Mouse (Mus musculus) stomach, postnatal 0 days (tissue): ENCODE data around the gene Fancm. TPM values are rescaled to one million over a fixed set of nuclear protein-coding genes. Genes with fewer than 3 reads are reported as not detected.
"Not testable (repeated sequence)": the region's sequence is repeated elsewhere in the genome, so short reads cannot be mapped to it uniquely, and the experiment has no call there.

Source experiments
- ATAC-seq: fragments of 200-750 bp; cut with Nextera tagmentation; 2 replicates; pipeline ENCODE4 v1.8.0; 2017; ENCODE audit not compliant: low FRiP score, low TSS enrichment
- DNase-seq: peaks from one replicate; pipeline ENCODE4 v3.0.0-alpha.2; 2016; ENCODE audit warnings: low spot score
- H3K27ac ChIP-seq: fragments of 300-500 bp; sonication (generic); replicated peaks from 2 replicates; pipeline ENCODE4 v1.5.1; 2014; ENCODE audit warnings: mild to moderate bottlenecking, control low read depth
- H3K27me3 ChIP-seq: fragments of 300-500 bp; sonication (generic); 2 replicates; pipeline ENCODE4 v1.6.1; 2014; ENCODE audit warnings: low read length; ENCODE audit not compliant: control insufficient read depth, insufficient read depth
- H3K36me3 ChIP-seq: fragments of 300-500 bp; sonication (generic); 2 replicates; pipeline ENCODE4 v1.6.1; 2014; ENCODE audit warnings: low read length, mixed read lengths; ENCODE audit not compliant: control insufficient read depth, insufficient read depth
- H3K4me1 ChIP-seq: fragments of 300-500 bp; sonication (generic); replicated peaks from 2 replicates; pipeline ENCODE4 v1.6.1; 2014; ENCODE audit warnings: antibody characterized with exemption; ENCODE audit not compliant: control insufficient read depth, insufficient read depth
- H3K4me2 ChIP-seq: fragments of 300-500 bp; sonication (generic); replicated peaks from 2 replicates; pipeline ENCODE4 v1.6.1; 2014; ENCODE audit warnings: low read depth, mild to moderate bottlenecking, control low read depth, moderate library complexity
- H3K4me3 ChIP-seq: fragments of 300-500 bp; sonication (generic); 2 replicates; pipeline ENCODE4 v1.5.1; 2014; ENCODE audit warnings: low read depth, low read length, control low read depth
- H3K9ac ChIP-seq: fragments of 300-500 bp; sonication (generic); 2 replicates; pipeline ENCODE4 v1.6.1; 2014; ENCODE audit warnings: mild to moderate bottlenecking, low read length, control low read depth, mixed read lengths
- H3K9me3 ChIP-seq: fragments of 300-500 bp; sonication (generic); 2 replicates; pipeline ENCODE4 v1.6.1; 2016; ENCODE audit warnings: low read length; ENCODE audit not compliant: control insufficient read depth
- CTCF ChIP-seq: IDR thresholded peaks from 2 replicates; pipeline ENCODE4 v1.5.1; 2016; ENCODE audit warnings: antibody characterized with exemption, low read depth, mild to moderate bottlenecking, moderate library complexity
- EP300 ChIP-seq: optimal IDR thresholded peaks from 2 replicates; pipeline ENCODE3; 2016; ENCODE audit warnings: antibody characterized with exemption
- WGBS: fragments of 180-500 bp; shearing (Covaris S2); extraction: QIAGEN DNeasy Blood & Tissue Kit; methylation state at CpG from one replicate; pipeline ENCODE4 v1.1.7; 2014; 5-methylcytosine and 5-hydroxymethylcytosine counted together
- polyA plus RNA-seq: library from polyadenylated mRNA; unstranded; fragments of >200 nt; fragmentation: Nextera tagmentation; extraction: Ambion mirVana; gene quantifications from 2 replicates; pipeline ENCODE4 v1.2.1, GENCODE M21; 2015

Fancm gene
- polyA plus RNA-seq, 1 experiment from 2014 or later = 3.6 TPM

GRCm38 (mm10) chr12:65136121-65136520 lies 60.7 kb downstream of the Fancm start:
- not testable (repeated sequence) for DNase-seq, H3K4me3 ChIP-seq, H3K4me2 ChIP-seq, H3K9me3 ChIP-seq, H3K4me1 ChIP-seq, H3K36me3 ChIP-seq, H3K9ac ChIP-seq, H3K27ac ChIP-seq, ATAC-seq, H3K27me3 ChIP-seq
- TF ChIP-seq CTCF = 0 out of 2 replicates have a peak, but pooled peaks have one; percentile 10
- 95% methylated on average over 4 of the region's 4 CpGs for WGBS

GRCm38 (mm10) chr12:65172021-65172951 lies 96.9 kb downstream of the Fancm start, which contains the start of gene Mis18bp1:
Gene Mis18bp1, minus strand, starts transcription at chr12:65172604.
- H3K4me3 ChIP-seq = peak within 1 kb of the TSS; percentile 70
- no peaks in the 10 kb centered on the region for H3K9me3 ChIP-seq
- peak within 1 kb of the TSS; percentile 56 for H3K4me2 ChIP-seq
- H3K36me3 ChIP-seq = no peaks in the 10 kb centered on the region
- peak within 1 kb of the TSS; percentile 96 for H3K27ac ChIP-seq
- H3K4me1 ChIP-seq = no peaks in the 10 kb centered on the region
- WGBS = under 1% methylated on average over 70 of the region's 70 CpGs
- ATAC-seq = peak; percentile 100
- TF ChIP-seq EP300 (peak; percentile 24), CTCF (0 out of 2 replicates have a peak, but pooled peaks have one; percentile 1)
- DNase-seq = peak; percentile 97
- no peaks in the 10 kb centered on the region for H3K27me3 ChIP-seq
- peak within 1 kb of the TSS; percentile 74 for H3K9ac ChIP-seq

- peak overlapping the region; percentile 96 for H3K27ac ChIP-seq
- peak overlapping the region; percentile 32 for H3K4me2 ChIP-seq
- H3K9me3 ChIP-seq, H3K9ac ChIP-seq, H3K4me1 ChIP-seq, H3K27me3 ChIP-seq, H3K36me3 ChIP-seq: not testable (repeated sequence)
- peak overlapping the region; percentile 70 for H3K4me3 ChIP-seq
- 18% methylated on average over 8 of the region's 8 CpGs for WGBS
- DNase-seq (peak; percentile 27), ATAC-seq (peak; percentile 55)
- TF ChIP-seq CTCF = peak; percentile 71
Measured at GRCm38 (mm10) chr12:65172959-65173358, 97.6 kb downstream of the Fancm start.

DNA sequence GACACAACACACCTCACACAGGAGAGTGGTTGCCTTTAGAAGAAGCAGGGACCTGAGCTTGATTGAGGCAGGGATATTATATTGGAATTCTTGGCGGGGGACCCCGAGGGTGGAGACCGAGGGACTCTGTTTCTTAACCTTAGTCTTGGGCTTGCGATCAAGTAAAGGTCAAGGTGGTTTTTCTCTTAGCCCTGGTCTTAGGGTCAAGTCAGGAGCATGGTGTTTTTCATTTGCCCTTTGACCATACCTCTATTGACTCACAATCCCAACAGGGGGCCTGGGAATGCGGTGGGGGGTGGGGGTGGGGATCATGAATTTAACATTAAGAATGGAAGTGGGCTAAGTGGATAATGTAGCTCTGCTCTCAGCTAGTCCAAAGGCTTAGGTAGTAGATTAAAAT lies 98.3 kb downstream of the Fancm start:
- no peaks in the 10 kb centered on the region for H3K27me3 ChIP-seq
- WGBS = 91% methylated on average over 5 of the region's 5 CpGs
- H3K27ac ChIP-seq = no peak overlapping the region
- no peak overlapping the region for H3K4me3 ChIP-seq
- TF ChIP-seq EP300 (no peak), CTCF (no peak)
- no peak overlapping the region for H3K4me2 ChIP-seq
- no peaks in the 10 kb centered on the region for H3K4me1 ChIP-seq
- ATAC-seq = no peak
- H3K9ac ChIP-seq = no peak overlapping the region
- no peaks in the 10 kb centered on the region for H3K36me3 ChIP-seq
- H3K9me3 ChIP-seq = no peaks in the 10 kb centered on the region
- DNase-seq = no peak

Other genes starting within 250 kb of the Fancm start
- 2.0 and 2.1 TPM in 2 replicates for gene Gm527, start 157.7 kb upstream of the Fancm start, polyA plus RNA-seq
- 7.6 and 8.1 TPM in 2 replicates for gene Klhl28, start 110.1 kb upstream of the Fancm start, polyA plus RNA-seq
- 11.3 and 11.4 TPM in 2 replicates for gene Togaram1, start 109.8 kb upstream of the Fancm start, polyA plus RNA-seq
- 17.6 and 18.2 TPM in 2 replicates for gene Prpf39, start 39.3 kb upstream of the Fancm start, polyA plus RNA-seq
- gene Fkbp3, start 1.6 kb upstream of the Fancm start, polyA plus RNA-seq = 184 and 187 TPM in 2 replicates
- gene Mis18bp1, start 97.0 kb downstream of the Fancm start, polyA plus RNA-seq = 10.0 and 12.6 TPM in 2 replicates
- not detected in 2 replicates for gene Wdr20rt, start 149.9 kb downstream of the Fancm start, polyA plus RNA-seq